Mouse (Mus musculus) liver, embryonic 14.5 days (tissue): ENCODE data around the gene Ubtd2.

Experiments
- CTCF ChIP-seq: IDR thresholded peaks from 2 replicates; pipeline ENCODE4 v1.5.1; 2016; ENCODE audit warnings: antibody characterized with exemption, low read depth, control low read depth
- EP300 ChIP-seq: IDR thresholded peaks from 2 replicates; pipeline ENCODE4 v1.6.1; 2016; ENCODE audit warnings: antibody characterized with exemption, low read depth

DNA sequence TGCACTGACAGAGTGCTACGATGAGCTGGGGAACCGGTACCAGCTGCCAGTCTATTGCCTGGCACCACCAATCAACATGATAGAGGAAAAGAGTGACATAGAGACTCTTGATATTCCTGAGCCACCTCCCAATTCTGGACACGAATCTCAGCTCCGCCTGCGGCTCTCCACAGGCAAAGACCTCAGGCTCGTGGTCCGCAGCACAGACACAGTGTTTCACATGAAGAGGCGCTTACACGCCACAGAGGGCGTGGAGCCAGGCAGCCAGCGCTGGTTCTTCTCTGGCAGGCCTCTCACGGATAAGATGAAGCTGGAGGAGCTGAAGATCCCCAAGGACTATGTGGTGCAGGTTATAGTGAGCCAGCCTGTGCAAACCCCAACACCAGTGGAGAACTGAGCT lies 60.9 kb downstream of the Ubtd2 start:
- TF ChIP-seq CTCF, result no peak
- no peak for TF ChIP-seq EP300
